Mouse (Mus musculus): Measurements from ENCODE around the gene Ranbp17.

DNA sequence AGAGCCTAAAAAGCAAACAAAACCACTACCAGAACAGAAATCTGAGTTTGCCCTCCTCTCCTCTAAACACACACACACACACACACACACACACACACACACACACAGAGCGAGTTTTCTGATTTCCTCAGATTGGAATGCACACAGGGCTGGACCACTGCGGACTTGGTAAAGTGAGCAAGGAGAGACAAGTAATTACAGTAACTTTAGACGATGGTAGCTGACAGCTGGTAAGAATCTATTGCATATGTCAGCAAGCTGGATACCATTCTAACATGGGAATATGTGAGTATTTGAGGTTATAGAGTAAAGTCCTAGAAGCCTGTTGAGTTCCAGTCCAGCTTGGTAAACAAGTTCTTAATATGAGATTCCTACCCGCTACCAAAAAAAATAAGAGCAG is 204.0 kb downstream of the Ranbp17 start:
- TF ChIP-seq POLR2A (IDR thresholded peaks at IDR 0.05; ENCODE audit: extremely low read depth, insufficient read depth, low read length) (no peak), CTCF (IDR thresholded peaks at IDR 0.05; ENCODE audit: low read depth, low read length) (no peak)
